Mouse (Mus musculus) stomach, postnatal 0 days (tissue): ENCODE data around the gene Slc4a4.

Experiments
- CTCF ChIP-seq: IDR thresholded peaks from 2 replicates; pipeline ENCODE4 v1.5.1; 2016; ENCODE audit warnings: antibody characterized with exemption, low read depth, mild to moderate bottlenecking, moderate library complexity
- EP300 ChIP-seq: optimal IDR thresholded peaks from 2 replicates; pipeline ENCODE3; 2016; ENCODE audit warnings: antibody characterized with exemption

- no peak for TF ChIP-seq EP300
- TF ChIP-seq CTCF = no peak
These were observed 137.8 kb downstream of the Slc4a4 start for GRCm38 (mm10) chr5:89024413-89024812.
